15 mouse cellular contexts compared by ENCODE assay signal in the genomic region with DNA sequence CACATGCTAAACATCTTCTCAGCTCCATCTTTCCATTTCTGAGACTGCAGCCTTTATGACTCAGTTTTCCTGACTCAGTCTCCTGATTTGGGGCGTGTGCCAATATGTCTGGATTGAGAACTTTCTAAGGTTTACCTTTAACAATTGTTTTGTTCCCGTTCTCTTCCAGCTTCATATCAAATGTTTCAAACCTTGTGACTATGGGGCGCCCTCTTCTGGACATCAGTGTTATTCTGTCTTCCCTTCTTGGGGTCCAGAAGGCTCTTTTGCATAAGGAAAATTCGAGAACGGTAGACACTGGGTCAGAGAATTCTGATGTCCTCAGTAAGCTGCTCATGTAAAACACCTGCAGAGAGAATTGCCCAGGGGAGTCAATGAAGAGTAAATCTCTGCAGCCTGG. TPM values are rescaled to one million over a fixed set of nuclear protein-coding genes. Genes with fewer than 3 reads are reported as not detected.
DNase-seq lines count a peak whose midpoint lies in the region; ATAC-seq and TF ChIP-seq lines count a peak whose summit lies in the region.
"Not testable (repeated sequence)": the region's sequence is repeated elsewhere in the genome, so short reads cannot be mapped to it uniquely, and the experiment has no call there.
"Had no signal": no experiment of that assay in that cellular context is flagged by ENCODE, and none has a peak within 500 bp of the region (broad histone marks: within the 10 kb centered on the region; RNA-seq: fewer than 3 reads in every experiment).

No protein-coding gene starts in this region.

- 36% methylated on average over 5 of the region's 5 CpGs for WGBS in liver, postnatal 0 days (ENCODE audit: insufficient replicate concordance)

- not testable (repeated sequence) for H3K27ac ChIP-seq in liver, postnatal 0 days (ENCODE audit: low read depth)

- H3K27me3 ChIP-seq in liver, postnatal 0 days (ENCODE audit: insufficient read depth, low read length): not testable (repeated sequence)

- not testable (repeated sequence) for H3K9ac ChIP-seq in liver, postnatal 0 days (replicated peaks)

- DNase-seq in 3T3-L1 (ENCODE audit: low read depth, low spot score) (peak; percentile 1), ZHBTc4 (ENCODE audit: low read depth, low spot score) (peak; percentile 64)
- peak; percentile 4 for DNase-seq in cerebellum, adult 9-10 months
- peak; percentile 6 to 25 for DNase-seq in frontal cortex, postnatal 36 days (ENCODE audit: low spot score in 2 of 2)
- peak; percentile 12 to 60 for DNase-seq in kidney, adult 8-10 months
- peak; percentile 9 to 32 for DNase-seq in layer of hippocampus, postnatal 14 days (ENCODE audit: low spot score in 2 of 2)
- peak; percentile 15 for DNase-seq in liver, postnatal 0 days
- DNase-seq in right cerebral cortex, adult 18-20 months: peak; percentile 10

- not testable (repeated sequence) for H3K4me2 ChIP-seq in liver, postnatal 0 days (ENCODE audit: low read depth, low read length)

- peak; percentile 40 for TF ChIP-seq CTCF in liver, postnatal 0 days (IDR thresholded peaks at IDR 0.05; ENCODE audit: low read depth)

- H3K4me3 ChIP-seq in liver, postnatal 0 days (ENCODE audit: low read depth, low read length): not testable (repeated sequence)

- H3K36me3 ChIP-seq in liver, postnatal 0 days (replicated peaks; ENCODE audit: insufficient read depth, low read length): not testable (repeated sequence)

- H3K4me1 ChIP-seq in liver, postnatal 0 days (ENCODE audit: insufficient read depth): not testable (repeated sequence)

- not testable (repeated sequence) for H3K9me3 ChIP-seq in liver, postnatal 0 days (ENCODE audit: low read length)

- TF ChIP-seq EP300 in liver, postnatal 0 days (IDR thresholded peaks at IDR 0.05; ENCODE audit: low read depth): not testable (repeated sequence)

- ATAC-seq in liver, postnatal 0 days: not testable (repeated sequence)

RNA-seq across cellular contexts. Expression of gene Fbxw24, which starts 19.0 kb away (rescaled TPM):
- not detected for total RNA-seq in layer of hippocampus, postnatal 14 days (2021)
- polyA plus RNA-seq in liver, postnatal 0 days (2015; fragmentation: Nextera tagmentation; extraction: Ambion mirVana): not detected in 2 replicates
- total RNA-seq: gastrocnemius, postnatal 36 days; heart, postnatal 14 days had no signal
- polyA plus RNA-seq: forebrain, embryonic 11.5 days; large intestine, adult 2 months; midbrain, embryonic 15.5 days; stomach, embryonic 15.5 days had no signal

RNA-seq across cellular contexts. Expression of gene Fbxw15, which starts 38.8 kb away (rescaled TPM):
- total RNA-seq in layer of hippocampus, postnatal 14 days (2021): not detected
- not detected in 2 replicates for polyA plus RNA-seq in liver, postnatal 0 days (2015; fragmentation: Nextera tagmentation; extraction: Ambion mirVana)
- total RNA-seq: gastrocnemius, postnatal 36 days; heart, postnatal 14 days had no signal
- polyA plus RNA-seq: forebrain, embryonic 11.5 days; large intestine, adult 2 months; lung, embryonic 15.5 days; midbrain, embryonic 15.5 days; stomach, embryonic 15.5 days had no signal

RNA-seq across cellular contexts. Expression of gene Fbxw25, which starts 57.6 kb away (rescaled TPM):
- total RNA-seq in layer of hippocampus, postnatal 14 days (2021): not detected
- not detected in 2 replicates for polyA plus RNA-seq in liver, postnatal 0 days (2015; fragmentation: Nextera tagmentation; extraction: Ambion mirVana)
- total RNA-seq: gastrocnemius, postnatal 36 days; heart, postnatal 14 days had no signal
- polyA plus RNA-seq: forebrain, embryonic 11.5 days; large intestine, adult 2 months; lung, embryonic 15.5 days; midbrain, embryonic 15.5 days; stomach, embryonic 15.5 days had no signal

Comparison
In these comparisons a context has a peak if more than half of its experiments do, and no peak if none do; other contexts are left out.
1. DNase-seq: peak in every context shown above with its lines; median percentile 64 in ZHBTc4; 36 in kidney, adult 8-10 months; 20 in layer of hippocampus, postnatal 14 days; 16 in frontal cortex, postnatal 36 days; 15 in liver, postnatal 0 days; 10 in right cerebral cortex, adult 18-20 months; 4 in cerebellum, adult 9-10 months; 1 in 3T3-L1.